Mouse (Mus musculus) lung, postnatal 0 days (tissue): ENCODE results near the gene Snx30.

Experiments used
- CTCF ChIP-seq: IDR thresholded peaks from 2 replicates; pipeline ENCODE4 v1.5.1; 2016; ENCODE audit warnings: antibody characterized with exemption, mild to moderate bottlenecking
- EP300 ChIP-seq: IDR thresholded peaks from 2 replicates; pipeline ENCODE4 v1.6.1; 2016; ENCODE audit warnings: antibody characterized with exemption, mild to moderate bottlenecking, control low read depth

DNA sequence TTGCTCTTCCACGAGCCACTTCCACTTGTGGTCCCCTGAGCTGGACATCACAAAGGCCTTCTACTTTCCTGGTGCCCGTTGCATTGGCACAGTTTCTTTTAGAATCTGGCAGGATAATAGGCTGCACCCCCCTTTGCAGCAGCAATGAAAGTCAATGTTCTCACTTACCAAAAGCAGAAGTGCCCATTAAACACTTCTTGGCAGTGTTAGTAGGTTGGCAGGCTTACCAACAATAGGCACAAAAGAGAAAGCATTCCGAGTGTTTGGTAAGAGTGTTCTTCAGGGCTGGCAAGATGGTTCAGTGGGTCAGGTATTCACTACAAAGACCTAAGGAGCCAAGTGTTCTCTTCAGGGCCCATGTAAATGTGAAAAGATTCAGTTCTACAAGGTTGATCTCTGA lies 73.8 kb downstream of the Snx30 start:
- TF ChIP-seq EP300, result no peak
- no peak for TF ChIP-seq CTCF
